Mouse (Mus musculus) duodenum, adult 2 months (tissue): ENCODE measurements around the gene Cited4. TPM values are rescaled to one million over a fixed set of nuclear protein-coding genes. Genes with fewer than 3 reads are reported as not detected.

Experiments used
- polyA plus RNA-seq: library from polyadenylated mRNA; depleted of rRNA; stranded (reverse); fragments of >200 nt; gene quantifications from 2 replicates; pipeline ENCODE4 v1.2.3, GENCODE M21; 2012; ENCODE audit warnings: low replicate concordance; rRNA removed

The Cited4 gene
- 28.2 and 28.6 TPM in 2 replicates for polyA plus RNA-seq

GRCm38 (mm10) chr4:120666358-120667024 is at the start of gene Cited4:
TSS of gene Cited4 (plus strand) at chr4:120666572.

Other genes with a start within 250 kb of the Cited4 start
- 0.09 TPM in 1 of 2 replicates, not detected in the other for gene Slfnl1, start 134.3 kb upstream of the Cited4 start, polyA plus RNA-seq
- 1.4 and 1.8 TPM in 2 replicates for gene Ctps, start 96.3 kb upstream of the Cited4 start, polyA plus RNA-seq
- gene Gm8439, start 77.8 kb upstream of the Cited4 start, polyA plus RNA-seq: not detected in 2 replicates
- gene Kcnq4, start 82.0 kb downstream of the Cited4 start, polyA plus RNA-seq: 3.5 and 5.5 TPM in 2 replicates
- gene Nfyc, start 165.0 kb downstream of the Cited4 start, polyA plus RNA-seq: 184 and 187 TPM in 2 replicates
- 0.18 and 0.61 TPM in 2 replicates for gene Rims3, start 188.2 kb downstream of the Cited4 start, polyA plus RNA-seq